Mouse (Mus musculus): ENCODE data around the gene Myo16. TPM values are rescaled to one million over a fixed set of nuclear protein-coding genes. Genes with fewer than 3 reads are reported as not detected.

Myo16 gene
- total RNA-seq, 2 experiments from 2014 or later = 31.3 to 39.1 TPM

GRCm38 (mm10) chr8:10174201-10174840, 20.6 kb downstream of the Myo16 start:
- no peak for DNase-seq (ENCODE audit: low spot score in 2 of 2)
- intact Hi-C loops (cut with DNase I) = no loop called here

- DNase-seq (ENCODE audit: low spot score in 2 of 2) = no peak
- intact Hi-C loops (cut with DNase I) = no loop called here
These were observed 21.4 kb downstream of the Myo16 start for GRCm38 (mm10) chr8:10174841-10175680.

- intact Hi-C loops (cut with DNase I) = no loop called here
- no peak for DNase-seq (ENCODE audit: low spot score in 2 of 2)
These were observed 22.3 kb downstream of the Myo16 start for GRCm38 (mm10) chr8:10175976-10176375.

- intact Hi-C loops (cut with DNase I) = no loop called here
- no peak for DNase-seq (ENCODE audit: low spot score in 2 of 2)
These were observed 23.4 kb downstream of the Myo16 start for GRCm38 (mm10) chr8:10177131-10177530.

- intact Hi-C loops (cut with DNase I) = no loop called here
- DNase-seq (ENCODE audit: low spot score in 2 of 2) = no peak
These were observed 25.3 kb downstream of the Myo16 start for GRCm38 (mm10) chr8:10178986-10179385.

- intact Hi-C loops (cut with DNase I) = no loop called here
- no peak for DNase-seq (ENCODE audit: low spot score in 2 of 2)
These were observed 36.9 kb downstream of the Myo16 start for GRCm38 (mm10) chr8:10190607-10191006.

GRCm38 (mm10) chr8:10198164-10198563, 44.5 kb downstream of the Myo16 start:
- no peak for DNase-seq (ENCODE audit: low spot score in 2 of 2)
- intact Hi-C loops (cut with DNase I) = no loop called here

- DNase-seq (ENCODE audit: low spot score in 2 of 2) = no peak
These were observed 45.6 kb downstream of the Myo16 start for GRCm38 (mm10) chr8:10199301-10199700.

GRCm38 (mm10) chr8:10200042-10200441, 46.3 kb downstream of the Myo16 start:
- intact Hi-C loops (cut with DNase I) = no loop called here
- no peak for DNase-seq (ENCODE audit: low spot score in 2 of 2)

More at GRCm38 (mm10) chr8:10199301-10199700, 45.6 kb downstream of the Myo16 start:
- intact Hi-C loops (cut with DNase I) = no loop called here

GRCm38 (mm10) chr8:10215023-10215422, 61.3 kb downstream of the Myo16 start:
- intact Hi-C loops (cut with DNase I) = no loop called here
- no peak for DNase-seq (ENCODE audit: low spot score in 2 of 2)

GRCm38 (mm10) chr8:10219761-10220276, 66.1 kb downstream of the Myo16 start:
- intact Hi-C loops (cut with DNase I) = no loop called here

GRCm38 (mm10) chr8:10222770-10223169, 69.1 kb downstream of the Myo16 start:
- intact Hi-C loops (cut with DNase I) = no loop called here
- no peak for DNase-seq (ENCODE audit: low spot score in 2 of 2)

More at GRCm38 (mm10) chr8:10219761-10220276, 66.1 kb downstream of the Myo16 start:
- no peak for DNase-seq (ENCODE audit: low spot score in 2 of 2)

GRCm38 (mm10) chr8:10223528-10224194, 70.0 kb downstream of the Myo16 start:
- intact Hi-C loops (cut with DNase I) = no loop called here
- DNase-seq (ENCODE audit: low spot score in 2 of 2) = peak in 1 of 2 experiments; percentile 18

- no peak for DNase-seq (ENCODE audit: low spot score in 2 of 2)
- intact Hi-C loops (cut with DNase I) = no loop called here
These were observed 70.7 kb downstream of the Myo16 start for GRCm38 (mm10) chr8:10224305-10224971.

GRCm38 (mm10) chr8:10225018-10225417, 71.3 kb downstream of the Myo16 start:
- intact Hi-C loops (cut with DNase I) = no loop called here
- DNase-seq (ENCODE audit: low spot score in 2 of 2) = no peak

GRCm38 (mm10) chr8:10230746-10231369, 77.1 kb downstream of the Myo16 start:
- intact Hi-C loops (cut with DNase I) = loop anchor here (5.0 to 10.0 kb wide), 3 partner anchors 71 to 186 kb away; no protein-coding TSS in a partner anchor
- peak; percentile 29 to 45 for DNase-seq (ENCODE audit: low spot score in 2 of 2)

- intact Hi-C loops (cut with DNase I) = loop anchor here (5.0 to 10.0 kb wide), 3 partner anchors 68 to 190 kb away; no protein-coding TSS in a partner anchor
- DNase-seq (ENCODE audit: low spot score in 2 of 2) = no peak
These were observed 80.8 kb downstream of the Myo16 start for GRCm38 (mm10) chr8:10234516-10234915.

GRCm38 (mm10) chr8:10243344-10243743, 89.6 kb downstream of the Myo16 start:
- DNase-seq (ENCODE audit: low spot score in 2 of 2) = no peak
- intact Hi-C loops (cut with DNase I) = no loop called here

GRCm38 (mm10) chr8:10249156-10249555, 95.4 kb downstream of the Myo16 start:
- peak; percentile 13 to 28 for DNase-seq (ENCODE audit: low spot score in 2 of 2)
- intact Hi-C loops (cut with DNase I) = no loop called here
